Mouse (Mus musculus): ENCODE measurements around the gene Pabpc4. TPM values are rescaled to one million over a fixed set of nuclear protein-coding genes. Genes with fewer than 3 reads are reported as not detected.
"Not testable (repeated sequence)": the region's sequence is repeated elsewhere in the genome, so short reads cannot be mapped to it uniquely, and the experiment has no call there.

The Pabpc4 gene
- polyA plus RNA-seq, 1 experiment from 2014 or later, result 32.9 TPM

GRCm38 (mm10) chr4:123308292-123308691 lies 46.1 kb downstream of the Pabpc4 start:
- Histone ChIP-seq H3K4me1 (replicated peaks; ENCODE audit: control insufficient read depth, insufficient read depth, low read length) (no peaks in the 10 kb centered on the region), H3K4me3 (replicated peaks; ENCODE audit: low read length) (no peak overlapping the region), H3K9ac (no peak overlapping the region), H3K27me3 (ENCODE audit: control insufficient read depth, insufficient read depth, low read length) (no peaks in the 10 kb centered on the region), H3K4me2 (replicated peaks) (no peak overlapping the region), H3K9me3 (ENCODE audit: control insufficient read depth, low read length) (no peaks in the 10 kb centered on the region), H3K27ac (no peak overlapping the region), H3K36me3 (replicated peaks; ENCODE audit: control insufficient read depth, insufficient read depth) (peaks cover 5% of the 10 kb centered on the region; the same call in 1 of the 2 replicates)
- WGBS, result 62% methylated on average over 3 of the region's 3 CpGs
- no peak for DNase-seq (ENCODE audit: low spot score)
- no peak for ATAC-seq (ENCODE audit: low FRiP score)

- DNase-seq (ENCODE audit: low spot score), result no peak
- Histone ChIP-seq H3K4me1 (replicated peaks; ENCODE audit: control insufficient read depth, insufficient read depth, low read length) (no peaks in the 10 kb centered on the region), H3K4me3 (replicated peaks; ENCODE audit: low read length) (no peak overlapping the region), H3K4me2 (replicated peaks) (no peak overlapping the region), H3K27me3 (ENCODE audit: control insufficient read depth, insufficient read depth, low read length) (no peaks in the 10 kb centered on the region), H3K9ac (no peak overlapping the region), H3K36me3 (replicated peaks; ENCODE audit: control insufficient read depth, insufficient read depth) (no peaks in the 10 kb centered on the region), H3K27ac (no peak overlapping the region), H3K9me3 (ENCODE audit: control insufficient read depth, low read length) (no peaks in the 10 kb centered on the region)
- WGBS, result 87% methylated on average over 7 of the region's 7 CpGs
- ATAC-seq (ENCODE audit: low FRiP score), result no peak
These were observed 49.7 kb downstream of the Pabpc4 start for GRCm38 (mm10) chr4:123311845-123312244.

- Histone ChIP-seq H3K36me3 (replicated peaks; ENCODE audit: control insufficient read depth, insufficient read depth) (no peaks in the 10 kb centered on the region), H3K9ac (no peak overlapping the region), H3K9me3 (ENCODE audit: control insufficient read depth, low read length) (no peaks in the 10 kb centered on the region), H3K4me2 (replicated peaks) (no peak overlapping the region), H3K4me1 (replicated peaks; ENCODE audit: control insufficient read depth, insufficient read depth, low read length) (no peaks in the 10 kb centered on the region), H3K27ac (no peak overlapping the region), H3K27me3 (ENCODE audit: control insufficient read depth, insufficient read depth, low read length) (no peaks in the 10 kb centered on the region), H3K4me3 (replicated peaks; ENCODE audit: low read length) (no peak overlapping the region)
- ATAC-seq (ENCODE audit: low FRiP score) (no peak), DNase-seq (ENCODE audit: low spot score) (no peak)
- 85% methylated on average over 6 of the region's 6 CpGs for WGBS
These were observed 50.9 kb downstream of the Pabpc4 start for GRCm38 (mm10) chr4:123313010-123313409.

GRCm38 (mm10) chr4:123314497-123314896 lies 52.3 kb downstream of the Pabpc4 start:
- H3K27me3 ChIP-seq (ENCODE audit: control insufficient read depth, insufficient read depth, low read length), result no peaks in the 10 kb centered on the region
- no peaks in the 10 kb centered on the region for H3K9me3 ChIP-seq (ENCODE audit: control insufficient read depth, low read length)
- no peak for DNase-seq (ENCODE audit: low spot score)
- no peaks in the 10 kb centered on the region for H3K36me3 ChIP-seq (replicated peaks; ENCODE audit: control insufficient read depth, insufficient read depth)
- no peak overlapping the region for H3K4me2 ChIP-seq (replicated peaks)
- WGBS, result 89% methylated on average over 3 of the region's 3 CpGs
- no peak overlapping the region for H3K4me3 ChIP-seq (replicated peaks; ENCODE audit: low read length)
- no peak for ATAC-seq (ENCODE audit: low FRiP score)
- H3K27ac ChIP-seq, result no peak overlapping the region
- H3K9ac ChIP-seq, result no peak overlapping the region
- no peaks in the 10 kb centered on the region for H3K4me1 ChIP-seq (replicated peaks; ENCODE audit: control insufficient read depth, insufficient read depth, low read length)

GRCm38 (mm10) chr4:123322910-123323309 lies 60.8 kb downstream of the Pabpc4 start:
- not testable (repeated sequence) for H3K27ac ChIP-seq; H3K36me3 ChIP-seq (replicated peaks; ENCODE audit: control insufficient read depth, insufficient read depth); ATAC-seq (ENCODE audit: low FRiP score); H3K9ac ChIP-seq; H3K9me3 ChIP-seq (ENCODE audit: control insufficient read depth, low read length); DNase-seq (ENCODE audit: low spot score); H3K4me1 ChIP-seq (replicated peaks; ENCODE audit: control insufficient read depth, insufficient read depth, low read length)
- Histone ChIP-seq H3K27me3 (ENCODE audit: control insufficient read depth, insufficient read depth, low read length) (peaks cover 14% of the 10 kb centered on the region; the same call in 1 of the 2 replicates), H3K4me2 (replicated peaks) (peak overlapping the region; percentile 43), H3K4me3 (replicated peaks; ENCODE audit: low read length) (peak overlapping the region; percentile 14; the same call in 1 of the 2 replicates)
- 18% methylated on average over 28 of the region's 38 CpGs for WGBS

GRCm38 (mm10) chr4:123323534-123323933 lies 61.4 kb downstream of the Pabpc4 start, which contains the start of gene Oxct2a:
TSS of gene Oxct2a (minus strand) at chr4:123323634.
- H3K4me1 ChIP-seq (replicated peaks; ENCODE audit: control insufficient read depth, insufficient read depth, low read length), result no peaks in the 10 kb centered on the region
- no peaks in the 10 kb centered on the region for H3K36me3 ChIP-seq (replicated peaks; ENCODE audit: control insufficient read depth, insufficient read depth)
- WGBS, result 17% methylated on average over 13 of the region's 13 CpGs
- no peak within 1 kb of the TSS for H3K9ac ChIP-seq
- H3K27ac ChIP-seq, result no peak within 1 kb of the TSS
- peak within 1 kb of the TSS; percentile 14; the same call in 1 of the 2 replicates for H3K4me3 ChIP-seq (replicated peaks; ENCODE audit: low read length)
- no peak for ATAC-seq (ENCODE audit: low FRiP score)
- DNase-seq (ENCODE audit: low spot score), result no peak
- H3K27me3 ChIP-seq (ENCODE audit: control insufficient read depth, insufficient read depth, low read length), result peaks cover 14% of the 10 kb centered on the region; the same call in 1 of the 2 replicates
- H3K9me3 ChIP-seq (ENCODE audit: control insufficient read depth, low read length), result no peaks in the 10 kb centered on the region
- peak within 1 kb of the TSS; percentile 43 for H3K4me2 ChIP-seq (replicated peaks)

- Histone ChIP-seq H3K36me3 (replicated peaks; ENCODE audit: control insufficient read depth, insufficient read depth) (no peaks in the 10 kb centered on the region), H3K4me1 (replicated peaks; ENCODE audit: control insufficient read depth, insufficient read depth, low read length) (no peaks in the 10 kb centered on the region), H3K27ac (no peak overlapping the region), H3K9ac (no peak overlapping the region), H3K9me3 (ENCODE audit: control insufficient read depth, low read length) (no peaks in the 10 kb centered on the region), H3K27me3 (ENCODE audit: control insufficient read depth, insufficient read depth, low read length) (peaks cover 14% of the 10 kb centered on the region; the same call in 1 of the 2 replicates), H3K4me3 (replicated peaks; ENCODE audit: low read length) (no peak overlapping the region), H3K4me2 (replicated peaks) (no peak overlapping the region)
- WGBS, result 75% methylated on average over 3 of the region's 3 CpGs
- DNase-seq (ENCODE audit: low spot score) (no peak), ATAC-seq (ENCODE audit: low FRiP score) (no peak)
These were observed 63.9 kb downstream of the Pabpc4 start for GRCm38 (mm10) chr4:123326087-123326486.

- Histone ChIP-seq H3K4me3 (replicated peaks; ENCODE audit: low read length) (no peak overlapping the region), H3K9ac (no peak overlapping the region), H3K4me1 (replicated peaks; ENCODE audit: control insufficient read depth, insufficient read depth, low read length) (no peaks in the 10 kb centered on the region), H3K9me3 (ENCODE audit: control insufficient read depth, low read length) (no peaks in the 10 kb centered on the region), H3K27me3 (ENCODE audit: control insufficient read depth, insufficient read depth, low read length) (peaks cover 7% of the 10 kb centered on the region; the same call in 1 of the 2 replicates), H3K27ac (no peak overlapping the region), H3K36me3 (replicated peaks; ENCODE audit: control insufficient read depth, insufficient read depth) (no peaks in the 10 kb centered on the region), H3K4me2 (replicated peaks) (no peak overlapping the region)
- WGBS, result 61% methylated on average over 3 of the region's 3 CpGs
- DNase-seq (ENCODE audit: low spot score) (no peak), ATAC-seq (ENCODE audit: low FRiP score) (no peak)
These were observed 65.5 kb downstream of the Pabpc4 start for GRCm38 (mm10) chr4:123327630-123328029.

- no peak overlapping the region for H3K4me2 ChIP-seq (replicated peaks)
- no peak overlapping the region for H3K9ac ChIP-seq
- 71% methylated on average over 6 of the region's 6 CpGs for WGBS
- H3K27ac ChIP-seq, result no peak overlapping the region
- H3K4me3 ChIP-seq (replicated peaks; ENCODE audit: low read length), result no peak overlapping the region
- ATAC-seq (ENCODE audit: low FRiP score) (no peak), DNase-seq (ENCODE audit: low spot score) (no peak)
- no peaks in the 10 kb centered on the region for H3K36me3 ChIP-seq (replicated peaks; ENCODE audit: control insufficient read depth, insufficient read depth)
- H3K9me3 ChIP-seq (ENCODE audit: control insufficient read depth, low read length), result no peaks in the 10 kb centered on the region
- no peaks in the 10 kb centered on the region for H3K4me1 ChIP-seq (replicated peaks; ENCODE audit: control insufficient read depth, insufficient read depth, low read length)
- no peaks in the 10 kb centered on the region for H3K27me3 ChIP-seq (ENCODE audit: control insufficient read depth, insufficient read depth, low read length)
These were observed 66.8 kb downstream of the Pabpc4 start for GRCm38 (mm10) chr4:123328946-123329345.

- Histone ChIP-seq H3K36me3 (replicated peaks; ENCODE audit: control insufficient read depth, insufficient read depth) (no peaks in the 10 kb centered on the region), H3K27me3 (ENCODE audit: control insufficient read depth, insufficient read depth, low read length) (no peaks in the 10 kb centered on the region), H3K4me2 (replicated peaks) (no peak overlapping the region), H3K27ac (no peak overlapping the region), H3K9ac (no peak overlapping the region), H3K4me1 (replicated peaks; ENCODE audit: control insufficient read depth, insufficient read depth, low read length) (no peaks in the 10 kb centered on the region), H3K4me3 (replicated peaks; ENCODE audit: low read length) (no peak overlapping the region), H3K9me3 (ENCODE audit: control insufficient read depth, low read length) (no peaks in the 10 kb centered on the region)
- WGBS, result 68% methylated on average over 5 of the region's 5 CpGs
- DNase-seq (ENCODE audit: low spot score) (no peak), ATAC-seq (ENCODE audit: low FRiP score) (no peak)
These were observed 69.2 kb downstream of the Pabpc4 start for GRCm38 (mm10) chr4:123331326-123331725.

Measured in hindbrain, embryonic 14.5 days (tissue).